Mouse (Mus musculus) left cerebral cortex, postnatal 10 days (tissue): ENCODE data around the gene Tmcc1. TPM values are rescaled to one million over a fixed set of nuclear protein-coding genes. Genes with fewer than 3 reads are reported as not detected.

Experiments
- DNase-seq, 2 experiments: peaks; one replicate each; pipeline ENCODE4 v3.0.0; 2021 to 2022; ENCODE audit warnings: low spot score in 2 of 2, mixed read lengths in 1 of 2; ENCODE audit errors: extremely low spot score in 1 of 2
- intact Hi-C: fragments of 180-260 bp; cut with DNase I; formaldehyde crosslinking; loops from one replicate; pipeline ENCODE4 v1.15.1; 2025
- total RNA-seq, 2 experiments: library from RNA; stranded (reverse); gene quantifications; 2 replicates each; pipeline ENCODE4 v1.2.3; 2021

Gene Tmcc1
- total RNA-seq, 2 experiments from 2014 or later = 55.4 to 57.2 TPM

- DNase-seq = no peak
- intact Hi-C loops = loop anchor here (5.0 kb wide), 1 partner anchor 138 kb away; the partner anchor contains the start of genes Ift122 and Mbd4
Observed at GRCm38 (mm10) chr6:115990056-115990455, 203.2 kb downstream of the Tmcc1 start.

DNA sequence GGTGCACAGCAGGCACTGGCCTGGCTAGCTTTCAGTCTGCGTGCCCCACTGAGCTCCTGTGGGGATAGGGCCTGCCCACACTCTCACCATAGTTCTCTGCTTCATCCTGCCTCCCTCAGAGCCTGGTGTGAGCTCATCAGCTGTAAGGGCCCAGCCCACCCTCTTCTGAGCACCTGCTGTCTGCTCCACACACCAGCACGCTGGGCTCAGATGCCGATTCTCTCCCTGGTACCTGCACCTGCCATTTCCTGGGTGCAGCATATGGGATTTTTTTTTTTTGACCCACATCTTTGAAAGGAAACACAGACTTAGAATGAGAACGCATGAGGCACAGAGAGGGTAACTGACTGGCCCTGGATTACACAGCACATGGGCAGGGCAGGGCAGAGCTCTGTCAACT is 203.7 kb downstream of the Tmcc1 start:
- no peak for DNase-seq
- intact Hi-C loops = loop anchor here (5.0 kb wide), 1 partner anchor 137 kb away; the partner anchor contains the start of genes Ift122 and Mbd4

GRCm38 (mm10) chr6:115989032-115989431 is 204.3 kb downstream of the Tmcc1 start:
- intact Hi-C loops = no loop called here
- no peak for DNase-seq

DNA sequence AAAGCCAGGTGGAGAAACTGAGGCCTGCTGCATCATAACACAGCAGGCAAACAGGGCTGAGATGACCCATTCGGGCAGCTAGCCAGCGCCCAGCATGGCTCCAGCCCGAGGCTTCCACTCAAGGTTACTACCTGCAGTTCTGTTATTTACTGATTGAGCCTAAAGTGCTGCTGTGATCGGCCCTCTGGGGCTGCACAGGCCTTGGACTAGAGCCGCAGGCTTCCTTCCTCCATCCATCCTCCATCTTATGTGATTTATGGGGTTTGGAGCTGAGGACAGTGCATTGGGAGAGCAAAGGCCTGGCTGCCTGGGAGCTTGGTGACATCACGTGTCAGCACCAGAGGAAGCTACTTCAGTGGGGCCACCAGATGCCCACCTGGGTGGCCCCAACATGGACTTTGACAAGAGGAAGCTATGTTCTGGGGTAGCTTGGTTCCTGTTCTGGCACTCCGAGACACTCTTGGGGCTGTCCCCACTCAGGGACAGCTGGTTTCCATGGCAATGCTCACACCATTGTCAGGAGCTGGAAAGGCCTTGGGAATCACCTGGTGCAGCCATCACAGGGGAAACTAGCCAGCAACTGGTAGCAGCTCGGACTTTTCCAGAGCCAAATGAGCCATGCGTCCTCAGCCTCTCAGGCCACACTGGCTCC is 206.1 kb downstream of the Tmcc1 start:
- intact Hi-C loops = no loop called here

GRCm38 (mm10) chr6:115986472-115987095 is 206.7 kb downstream of the Tmcc1 start:
- intact Hi-C loops = no loop called here

More for the DNA sequence above, 206.1 kb downstream of the Tmcc1 start:
- no peak for DNase-seq

DNA sequence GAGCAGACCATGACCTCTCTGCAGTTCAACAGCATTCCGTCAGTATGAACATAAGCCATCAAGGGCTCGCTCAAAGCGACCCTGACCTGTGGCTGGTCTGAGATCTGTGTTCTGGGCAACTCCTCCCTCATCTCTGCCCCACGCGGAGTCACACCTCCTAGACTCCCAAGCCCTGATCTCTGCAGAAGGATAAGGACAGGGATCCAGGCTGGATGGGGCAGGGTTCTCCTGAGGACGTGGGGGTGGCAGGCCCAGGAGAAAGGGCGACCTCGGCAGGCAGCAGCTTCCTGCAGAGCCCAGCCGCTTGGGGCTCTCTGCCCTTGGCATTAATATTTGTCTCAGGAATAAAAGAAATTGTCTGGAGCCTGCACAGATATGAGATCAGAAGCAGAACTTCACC is 207.7 kb downstream of the Tmcc1 start:
- no peak for DNase-seq
- intact Hi-C loops = no loop called here

More at GRCm38 (mm10) chr6:115986472-115987095, 206.7 kb downstream of the Tmcc1 start:
- DNase-seq = peak in 1 of 2 experiments; percentile 74

DNA sequence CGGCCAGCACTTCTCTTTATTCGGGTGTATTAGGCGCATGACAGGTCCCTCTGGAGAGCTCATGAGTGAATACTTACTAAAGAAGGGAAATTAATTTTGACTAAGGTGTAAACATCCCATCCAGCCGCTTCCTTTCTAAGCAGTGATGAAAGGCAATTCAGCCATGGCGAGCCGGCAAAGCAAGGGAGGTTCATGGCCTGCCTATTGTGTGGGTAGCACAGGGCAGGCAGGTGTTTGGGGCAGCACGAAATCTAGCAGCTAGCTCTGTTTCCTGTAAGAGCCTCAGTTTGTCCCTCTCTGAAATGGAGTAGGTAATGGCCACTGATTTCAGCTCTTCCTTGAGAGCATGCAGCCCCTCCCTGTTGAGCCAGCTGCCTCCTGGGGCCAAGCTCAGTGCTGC is 208.7 kb downstream of the Tmcc1 start:
- DNase-seq = no peak
- intact Hi-C loops = no loop called here

DNA sequence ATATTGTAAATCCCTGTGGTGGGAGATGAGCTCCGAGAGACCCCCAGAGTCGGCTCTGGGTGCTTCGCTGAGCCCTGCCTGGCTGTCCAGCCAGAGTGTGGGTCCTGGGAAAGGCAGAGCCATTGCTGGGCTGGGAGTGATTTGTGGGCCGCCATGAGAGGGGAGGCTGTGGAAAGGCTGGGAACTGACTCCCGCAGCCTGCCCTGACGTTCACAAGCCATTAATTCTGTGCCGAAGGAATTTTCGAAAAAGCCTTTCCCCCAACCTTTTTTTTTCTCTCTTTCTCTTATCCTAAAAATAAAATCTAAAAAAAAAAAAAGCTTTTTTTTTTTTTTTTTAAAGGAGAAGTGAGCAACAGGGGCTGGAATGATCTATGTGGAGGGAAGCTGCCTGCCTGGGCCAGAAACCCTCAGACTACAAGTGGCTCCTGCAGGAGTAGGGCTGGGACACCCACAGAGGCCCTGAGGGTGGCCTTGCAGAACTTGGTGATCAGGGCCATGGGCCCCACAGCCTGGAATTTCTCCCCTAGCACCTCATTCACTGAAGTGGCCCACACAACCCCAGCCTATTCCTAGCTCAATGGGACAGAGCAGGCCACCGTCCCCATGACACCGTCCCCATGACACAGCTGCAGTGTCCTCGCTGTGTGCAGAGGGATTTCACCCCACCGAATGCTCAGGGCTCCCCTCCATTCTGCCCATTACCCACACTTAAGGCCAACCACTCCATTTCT is 209.8 kb downstream of the Tmcc1 start:
- intact Hi-C loops = no loop called here
- DNase-seq = no peak

GRCm38 (mm10) chr6:115982889-115983288 is 210.4 kb downstream of the Tmcc1 start:
- no peak for DNase-seq
- intact Hi-C loops = no loop called here

DNA sequence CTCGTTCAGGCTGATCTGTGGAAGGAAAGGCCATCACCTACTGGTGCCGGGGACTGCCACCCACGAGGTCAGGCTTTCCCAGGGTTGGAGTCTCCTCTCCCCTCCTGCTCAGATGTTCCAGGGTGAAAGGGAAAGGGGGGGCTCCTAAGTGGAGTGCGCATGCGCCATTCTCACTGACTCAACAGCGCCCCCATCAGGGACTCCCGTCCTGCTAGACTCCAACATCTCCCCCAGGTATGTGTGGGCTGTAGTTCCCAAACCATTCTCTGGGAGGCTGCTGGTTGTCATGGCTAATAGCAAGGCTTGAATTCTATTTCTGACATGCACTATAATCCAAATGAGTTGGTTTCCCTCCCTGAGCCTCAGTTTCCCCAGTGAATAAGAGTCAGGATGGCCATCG is 214.7 kb downstream of the Tmcc1 start:
- intact Hi-C loops = no loop called here
- no peak for DNase-seq

GRCm38 (mm10) chr6:115977810-115978209 is 215.5 kb downstream of the Tmcc1 start:
- intact Hi-C loops = no loop called here
- DNase-seq = no peak

DNA sequence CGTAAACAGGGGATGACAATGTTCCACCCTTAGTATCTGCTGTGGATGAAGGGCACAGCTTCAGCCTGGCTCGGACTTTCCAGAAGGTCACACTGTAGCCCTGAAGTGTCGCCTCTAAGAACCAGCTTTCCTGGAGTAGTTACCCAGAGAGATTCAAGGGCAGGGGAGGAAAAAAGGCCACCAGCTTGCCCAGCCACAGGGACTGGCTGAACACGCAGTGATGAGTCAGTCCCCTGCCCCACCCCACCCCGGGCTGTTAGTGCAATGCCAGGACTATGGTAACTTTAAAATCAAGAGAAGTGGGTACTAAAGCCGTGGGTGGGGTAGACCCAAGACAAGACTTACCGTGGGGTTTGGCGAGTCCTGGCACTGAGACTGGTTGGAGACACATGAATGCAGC is 217.7 kb downstream of the Tmcc1 start:
- intact Hi-C loops = no loop called here
- DNase-seq = no peak

DNA sequence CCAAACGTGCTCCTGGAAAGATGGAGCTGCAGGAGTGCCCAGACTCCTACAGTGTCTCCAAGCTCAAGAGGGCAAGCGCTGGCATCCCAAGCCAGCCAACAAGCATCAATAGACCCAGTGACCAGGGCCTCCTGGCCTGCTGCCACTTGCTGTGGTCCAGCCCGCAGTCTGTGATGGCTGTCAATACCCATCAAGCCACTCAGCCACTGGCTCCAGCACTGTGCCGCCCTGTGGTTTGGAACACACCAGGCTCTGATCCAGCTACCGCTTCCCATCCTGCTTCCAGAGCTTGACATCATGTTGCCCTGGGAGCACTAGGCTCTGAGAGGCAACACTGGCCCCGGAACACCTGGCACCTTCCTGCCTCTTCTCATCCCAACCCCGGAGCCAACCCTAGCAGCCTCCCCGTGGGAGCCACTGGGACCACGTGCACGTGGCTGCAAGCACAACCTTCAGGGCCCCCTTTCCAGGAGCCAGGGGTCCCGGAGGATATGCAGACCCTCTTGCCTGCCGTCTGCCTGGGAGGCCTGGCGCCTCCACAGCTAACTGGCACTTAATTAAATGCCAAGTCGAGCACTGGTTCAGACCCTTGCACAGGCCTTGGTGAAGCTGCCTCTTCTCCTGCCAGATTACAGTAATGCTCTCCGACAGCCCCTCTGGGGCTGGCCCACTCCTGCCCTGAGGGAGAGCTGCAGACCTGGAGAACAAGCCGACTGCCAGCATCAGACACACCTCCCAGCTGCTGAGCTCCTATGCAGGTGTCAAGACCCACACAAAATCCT is 219.2 kb downstream of the Tmcc1 start:
- peak in 1 of 2 experiments; percentile 52 for DNase-seq
- intact Hi-C loops = no loop called here

DNA sequence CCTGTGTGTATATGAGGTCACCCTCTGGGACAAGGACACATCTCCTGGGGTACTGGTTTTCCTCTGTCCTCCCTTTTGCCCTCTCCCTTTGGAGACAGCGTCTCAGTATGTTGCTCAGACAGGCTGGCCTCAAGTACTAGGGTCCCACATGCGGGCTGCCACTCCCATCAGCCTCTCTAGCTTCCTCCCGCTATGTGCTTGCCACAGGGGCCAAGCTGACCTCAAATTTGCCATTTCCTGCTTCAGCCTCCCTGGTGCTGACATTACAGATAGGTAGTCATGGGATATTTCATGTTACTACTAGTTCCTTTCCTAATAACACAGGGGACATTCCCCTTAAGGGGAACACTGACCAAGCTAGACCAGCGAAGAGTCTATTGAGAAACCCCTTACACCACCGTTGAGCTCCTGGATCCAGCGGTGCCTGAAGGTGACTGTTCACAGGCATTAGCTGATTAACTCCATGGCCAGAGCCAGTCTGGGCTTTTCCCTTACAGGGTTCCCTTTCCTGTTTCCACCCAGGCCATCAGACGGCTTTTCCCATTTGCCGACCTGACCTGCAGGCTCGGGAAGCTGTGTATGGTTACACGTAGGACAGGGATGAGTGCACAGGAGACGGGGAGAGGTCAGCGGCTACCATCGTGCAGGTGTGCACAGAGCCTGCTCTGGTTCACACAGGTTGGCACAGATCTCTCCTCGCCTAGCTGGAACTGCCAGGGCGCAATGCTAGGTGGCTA is 220.0 kb downstream of the Tmcc1 start:
- DNase-seq = no peak
- intact Hi-C loops = no loop called here

DNA sequence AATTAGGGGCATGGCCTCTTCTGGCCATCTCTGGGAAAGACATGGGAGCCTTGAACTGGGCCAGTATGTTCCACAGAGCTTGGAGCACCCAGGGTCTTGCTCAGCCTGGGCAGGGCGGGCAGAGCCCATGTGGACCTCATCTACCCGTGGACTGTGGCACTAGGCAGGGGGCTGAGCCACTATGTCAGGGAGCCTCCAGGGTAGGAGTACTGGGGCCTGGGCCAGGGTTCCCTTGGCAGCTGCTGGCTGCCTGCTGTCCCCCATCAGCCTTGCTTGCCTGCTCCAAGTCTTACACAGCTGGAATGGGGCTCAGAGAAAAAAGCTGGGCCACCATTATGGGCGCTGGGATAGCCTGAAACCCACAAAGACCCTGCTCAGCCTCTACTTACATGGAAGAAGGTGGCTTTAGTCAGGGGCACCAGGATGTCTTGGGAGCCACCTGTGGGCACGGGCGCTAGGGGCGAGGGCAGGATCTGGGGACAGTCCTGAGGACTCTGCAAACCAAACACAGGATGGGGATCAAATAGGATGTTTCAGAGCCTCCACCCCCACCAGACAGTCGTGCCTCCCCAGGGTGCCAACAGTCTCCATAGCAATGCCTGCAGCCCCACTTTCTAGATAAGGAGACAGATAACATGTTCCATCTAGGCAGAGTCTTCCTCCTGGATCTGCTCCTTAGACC is 221.1 kb downstream of the Tmcc1 start:
- DNase-seq = no peak
- intact Hi-C loops = no loop called here

GRCm38 (mm10) chr6:115971273-115972060 is 221.8 kb downstream of the Tmcc1 start:
- peak in 1 of 2 experiments; percentile 51 for DNase-seq

DNA sequence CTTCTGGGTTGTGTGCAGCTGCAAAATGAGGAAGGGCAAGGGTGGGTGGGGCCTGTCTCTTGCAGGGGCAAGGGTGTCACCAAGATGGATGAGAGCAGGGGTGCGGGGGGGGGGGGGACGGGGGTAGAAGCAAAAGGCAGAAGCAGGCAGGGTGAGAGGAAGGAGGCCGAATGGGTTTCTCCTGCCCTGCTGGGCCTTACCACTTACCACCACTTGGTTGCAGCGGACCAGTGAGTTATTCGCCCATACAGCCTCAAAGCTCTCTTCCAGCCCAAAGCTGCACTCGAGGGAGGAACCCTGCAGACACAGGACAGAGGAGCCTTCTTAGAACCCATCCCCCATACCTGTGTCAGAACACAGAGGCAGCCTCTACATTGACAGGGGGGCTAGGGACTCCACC is 223.3 kb downstream of the Tmcc1 start:
- DNase-seq = no peak
- intact Hi-C loops = no loop called here

More at GRCm38 (mm10) chr6:115971273-115972060, 221.8 kb downstream of the Tmcc1 start:
- intact Hi-C loops = no loop called here
